Comparison of ENCODE assay signal across 15 mouse cellular contexts in genomic region chr8:126646604-126647311, GRCm38 (mm10). TPM values are rescaled to one million over a fixed set of nuclear protein-coding genes. Genes with fewer than 3 reads are reported as not detected.
DNase-seq lines count a peak whose midpoint lies in the region; ATAC-seq and TF ChIP-seq lines count a peak whose summit lies in the region.
"Had no signal": no experiment of that assay in that cellular context is flagged by ENCODE, and none has a peak within 500 bp of the region (broad histone marks: within the 10 kb centered on the region; RNA-seq: fewer than 3 reads in every experiment).

No protein-coding gene starts in this region.

- no peak for DNase-seq in heart, postnatal 0 days (ENCODE audit: low spot score)
- DNase-seq in heart, adult 2 months, result no peak
- DNase-seq in lung, postnatal 14 days, result no peak
- DNase-seq in kidney, postnatal 10 days, result peak; percentile 43
- no peak for DNase-seq in stomach, postnatal 0 days (ENCODE audit: low spot score)
- DNase-seq in cerebellum, adult 9-11 months, result no peak
- DNase-seq: cerebellum, adult 11-12 months; liver, postnatal 0 days; right cerebral cortex, postnatal 4 days; thymus, postnatal 36 days had no signal

- no peaks in the 10 kb centered on the region for H3K4me1 ChIP-seq in heart, postnatal 0 days (ENCODE audit: control insufficient read depth, insufficient read depth)
- H3K4me1 ChIP-seq in heart, adult 2 months (ENCODE audit: control insufficient read depth, insufficient read depth, low read length), result no peaks in the 10 kb centered on the region; the same call in 1 of the 2 replicates
- H3K4me1 ChIP-seq in lung, embryonic 16.5 days (replicated peaks; ENCODE audit: control insufficient read depth, insufficient read depth, low read length), result peaks cover 8% of the 10 kb centered on the region
- no peaks in the 10 kb centered on the region for H3K4me1 ChIP-seq in stomach, postnatal 0 days (replicated peaks; ENCODE audit: control insufficient read depth, insufficient read depth)
- H3K4me1 ChIP-seq: midbrain, embryonic 12.5 days had no signal

- H3K27ac ChIP-seq in heart, postnatal 0 days (ENCODE audit: low read depth), result peak overlapping the region; percentile 56
- H3K27ac ChIP-seq in heart, adult 2 months, result no peak overlapping the region
- peak overlapping the region; percentile 72 for H3K27ac ChIP-seq in lung, embryonic 16.5 days (ENCODE audit: low read length)
- peak overlapping the region; percentile 40; the same call in 1 of the 2 replicates for H3K27ac ChIP-seq in stomach, postnatal 0 days (replicated peaks)
- H3K27ac ChIP-seq: hindbrain, embryonic 14.5 days; limb, embryonic 13.5 days; midbrain, embryonic 12.5 days had no signal

- TF ChIP-seq POLR2A in heart, adult 2 months (IDR thresholded peaks at IDR 0.05; ENCODE audit: insufficient read depth, low read depth, low read length), result no peak

- intact Hi-C loops in heart, adult 2 months (cut with DNase I), result no loop called here

- peaks cover 7% of the 10 kb centered on the region for H3K9me3 ChIP-seq in heart, postnatal 0 days (replicated peaks; ENCODE audit: control insufficient read depth, low read length)
- H3K9me3 ChIP-seq in lung, embryonic 16.5 days (ENCODE audit: control insufficient read depth, low read length), result peaks cover 4% of the 10 kb centered on the region; the same call in 1 of the 2 replicates
- H3K9me3 ChIP-seq in stomach, postnatal 0 days (ENCODE audit: control insufficient read depth, low read length), result no peaks in the 10 kb centered on the region

- no peak overlapping the region for H3K4me2 ChIP-seq in heart, postnatal 0 days (ENCODE audit: low read depth, low read length)
- no peak overlapping the region for H3K4me2 ChIP-seq in lung, embryonic 16.5 days (ENCODE audit: low read depth, low read length)
- H3K4me2 ChIP-seq in stomach, postnatal 0 days (replicated peaks; ENCODE audit: low read depth), result no peak overlapping the region
- H3K4me2 ChIP-seq: hindbrain, embryonic 14.5 days; limb, embryonic 13.5 days; midbrain, embryonic 12.5 days had no signal

- WGBS in heart, postnatal 0 days, result 51% methylated on average over 8 of the region's 8 CpGs
- 66% methylated on average over 8 of the region's 8 CpGs for WGBS in heart, adult 2 months
- WGBS in lung, embryonic 16.5 days, result 37% methylated on average over 8 of the region's 8 CpGs
- WGBS in stomach, postnatal 0 days, result 47% methylated on average over 8 of the region's 8 CpGs

- no peaks in the 10 kb centered on the region for H3K36me3 ChIP-seq in heart, postnatal 0 days (replicated peaks; ENCODE audit: control insufficient read depth, insufficient read depth, low read length)
- no peaks in the 10 kb centered on the region for H3K36me3 ChIP-seq in heart, adult 2 months (ENCODE audit: control insufficient read depth, insufficient read depth, low read length)
- no peaks in the 10 kb centered on the region for H3K36me3 ChIP-seq in lung, embryonic 16.5 days (ENCODE audit: control insufficient read depth, insufficient read depth, low read length)
- no peaks in the 10 kb centered on the region for H3K36me3 ChIP-seq in stomach, postnatal 0 days (ENCODE audit: control insufficient read depth, insufficient read depth, low read length)
- H3K36me3 ChIP-seq: limb, embryonic 13.5 days; midbrain, embryonic 12.5 days had no signal

- ATAC-seq in heart, postnatal 0 days (ENCODE audit: insufficient read depth, low read depth), result peak; percentile 62; the same call in 1 of the 2 replicates
- ATAC-seq in lung, embryonic 16.5 days (ENCODE audit: low read depth), result peak; percentile 68
- peak; percentile 58; the same call in 1 of the 2 replicates for ATAC-seq in stomach, postnatal 0 days (ENCODE audit: low FRiP score, low TSS enrichment)
- ATAC-seq: liver, postnatal 0 days had no signal

- H3K4me3 ChIP-seq in heart, postnatal 0 days (ENCODE audit: low read depth, low read length), result no peak overlapping the region
- H3K4me3 ChIP-seq in heart, adult 2 months, result no peak overlapping the region
- H3K4me3 ChIP-seq in lung, embryonic 16.5 days (ENCODE audit: low read length), result no peak overlapping the region
- H3K4me3 ChIP-seq in stomach, postnatal 0 days (ENCODE audit: low read depth, low read length), result no peak overlapping the region
- H3K4me3 ChIP-seq: limb, embryonic 13.5 days; midbrain, embryonic 12.5 days had no signal

- no peak overlapping the region for H3K9ac ChIP-seq in heart, postnatal 0 days (replicated peaks; ENCODE audit: low read depth, low read length)
- H3K9ac ChIP-seq in heart, adult 2 months (ENCODE audit: low read depth, low read length), result no peak overlapping the region
- H3K9ac ChIP-seq in lung, embryonic 16.5 days (ENCODE audit: low read length), result no peak overlapping the region
- H3K9ac ChIP-seq in stomach, postnatal 0 days (ENCODE audit: low read length), result no peak overlapping the region
- H3K9ac ChIP-seq: hindbrain, embryonic 14.5 days; limb, embryonic 13.5 days; liver, postnatal 0 days; midbrain, embryonic 12.5 days had no signal

- no peaks in the 10 kb centered on the region for H3K27me3 ChIP-seq in heart, postnatal 0 days (ENCODE audit: control insufficient read depth, insufficient read depth, low read length)
- H3K27me3 ChIP-seq in heart, adult 2 months (ENCODE audit: control insufficient read depth, insufficient read depth, low read length), result no peaks in the 10 kb centered on the region
- H3K27me3 ChIP-seq in lung, embryonic 16.5 days (ENCODE audit: control insufficient read depth, insufficient read depth, low read depth, low read length), result no peaks in the 10 kb centered on the region
- no peaks in the 10 kb centered on the region for H3K27me3 ChIP-seq in stomach, postnatal 0 days (ENCODE audit: control insufficient read depth, insufficient read depth, low read length)
- H3K27me3 ChIP-seq: CH12.LX; limb, embryonic 13.5 days; midbrain, embryonic 12.5 days had no signal

- TF ChIP-seq CTCF in heart, postnatal 0 days (IDR thresholded peaks at IDR 0.05; ENCODE audit: low read depth), result no peak
- no peak for TF ChIP-seq CTCF in heart, adult 2 months (IDR thresholded peaks at IDR 0.05)
- no peak for TF ChIP-seq CTCF in stomach, postnatal 0 days (IDR thresholded peaks at IDR 0.05; ENCODE audit: low read depth)

- no peak for TF ChIP-seq EP300 in heart, postnatal 0 days (IDR thresholded peaks at IDR 0.05; ENCODE audit: low read depth)
- TF ChIP-seq EP300 in heart, adult 2 months (IDR thresholded peaks at IDR 0.05; ENCODE audit: insufficient read depth, low read depth, low read length), result no peak
- no peak for TF ChIP-seq EP300 in stomach, postnatal 0 days (optimal IDR thresholded peaks at IDR 0.05)

- H3K79me2 ChIP-seq in heart, adult 2 months (replicated peaks; ENCODE audit: control insufficient read depth, insufficient read depth, low read length), result no peaks in the 10 kb centered on the region

RNA-seq across cellular contexts. Expression of gene Irf2bp2, which starts 53.0 kb away (rescaled TPM):
- 132 and 175 TPM in 2 replicates for total RNA-seq in heart, postnatal 0 days (2014; rRNA removed; ENCODE audit: low replicate concordance)
- 9.6 and 9.8 TPM in 2 replicates for polyA plus RNA-seq in heart, postnatal 0 days (2015; fragmentation: Nextera tagmentation; extraction: Ambion mirVana)
- total RNA-seq in heart, adult 2 months (2021), result 100 to 1,000 TPM in 1 of 2 experiments, 10 to 100 TPM in 1; 56.3 to 132 TPM
- polyA plus RNA-seq in heart, adult 2 months (2012; rRNA removed), result 33.8 and 37.3 TPM in 2 replicates
- polyA plus RNA-seq in lung, embryonic 16.5 days (2015; fragmentation: Nextera tagmentation; extraction: Ambion mirVana), result 11.7 and 12.8 TPM in 2 replicates
- 10.1 and 10.2 TPM in 2 replicates for polyA plus RNA-seq in stomach, postnatal 0 days (2015; fragmentation: Nextera tagmentation; extraction: Ambion mirVana)
